Mouse (Mus musculus) cerebellum, postnatal 10 days (tissue): ENCODE measurements around the gene Ankrd44.
A peak's percentile ranks its signal among the peaks of the same experiment; 100 is the strongest.
"Not testable (repeated sequence)": the region's sequence is repeated elsewhere in the genome, so short reads cannot be mapped to it uniquely, and the experiment has no call there.

Experiments used
- DNase-seq, 2 experiments: peaks; one replicate each; pipeline ENCODE4 v3.0.0; 2021; ENCODE audit warnings: mixed read lengths in 2 of 2

The Ankrd44 gene

GRCm38 (mm10) chr1:54925971-54926771, at the start of gene Ankrd44:
TSS of gene Ankrd44 (minus strand) at chr1:54926387.
- peak; percentile 89 to 90 for DNase-seq

- DNase-seq, result no peak
Observed at GRCm38 (mm10) chr1:54971687-54972404, 45.7 kb upstream of the Ankrd44 start.

GRCm38 (mm10) chr1:54966858-54967257, 40.7 kb upstream of the Ankrd44 start:
- DNase-seq, result no peak

GRCm38 (mm10) chr1:54965159-54965995, 39.2 kb upstream of the Ankrd44 start:
- DNase-seq, result no peak

- DNase-seq, result no peak
Observed at GRCm38 (mm10) chr1:54961724-54962123, 35.5 kb upstream of the Ankrd44 start.

GRCm38 (mm10) chr1:54960613-54961165, 34.5 kb upstream of the Ankrd44 start:
- no peak for DNase-seq

- peak; percentile 9 to 11 for DNase-seq
Observed at GRCm38 (mm10) chr1:54958525-54958924, 32.3 kb upstream of the Ankrd44 start.

GRCm38 (mm10) chr1:54956995-54957394, 30.8 kb upstream of the Ankrd44 start:
- DNase-seq, result not testable (repeated sequence)

- no peak for DNase-seq
Observed at GRCm38 (mm10) chr1:54954856-54955255, 28.7 kb upstream of the Ankrd44 start.

- DNase-seq, result no peak
Observed at GRCm38 (mm10) chr1:54944648-54945047, 18.5 kb upstream of the Ankrd44 start.

- no peak for DNase-seq
Observed at GRCm38 (mm10) chr1:54935466-54935865, 9.3 kb upstream of the Ankrd44 start.

GRCm38 (mm10) chr1:54934911-54935310, 8.7 kb upstream of the Ankrd44 start:
- DNase-seq, result no peak

GRCm38 (mm10) chr1:54933646-54934045, 7.5 kb upstream of the Ankrd44 start:
- DNase-seq, result no peak

GRCm38 (mm10) chr1:54932456-54933115, 6.4 kb upstream of the Ankrd44 start:
- peak; percentile 81 to 84 for DNase-seq

GRCm38 (mm10) chr1:54931231-54931630, 5.0 kb upstream of the Ankrd44 start:
- DNase-seq, result no peak

GRCm38 (mm10) chr1:54930670-54931200, 4.5 kb upstream of the Ankrd44 start:
- no peak for DNase-seq

- DNase-seq, result no peak
Observed at GRCm38 (mm10) chr1:54925451-54925934, 694 bp downstream of the Ankrd44 start.

GRCm38 (mm10) chr1:54924760-54925159, 1.4 kb downstream of the Ankrd44 start:
- no peak for DNase-seq

- DNase-seq, result no peak
Observed at GRCm38 (mm10) chr1:54924309-54924685, 1.9 kb downstream of the Ankrd44 start.

- no peak for DNase-seq
Observed at GRCm38 (mm10) chr1:54923366-54924308, 2.5 kb downstream of the Ankrd44 start.

GRCm38 (mm10) chr1:54922707-54923106, 3.5 kb downstream of the Ankrd44 start:
- peak; percentile 97 for DNase-seq
